Mouse (Mus musculus) T-cell, adult 66 days (primary cell): ENCODE results near the gene Col9a3. TPM values are rescaled to one million over a fixed set of nuclear protein-coding genes. Genes with fewer than 3 reads are reported as not detected.

Experiments used
- total RNA-seq, 2 experiments: library from RNA; stranded (reverse); gene quantifications; 3 replicates in 1 of 2; 4 replicates in 1 of 2; pipeline ENCODE4 v1.2.4; 2023

Gene Col9a3
- total RNA-seq, result 1 to 10 TPM; 2.5 to 3.8 TPM

DNA sequence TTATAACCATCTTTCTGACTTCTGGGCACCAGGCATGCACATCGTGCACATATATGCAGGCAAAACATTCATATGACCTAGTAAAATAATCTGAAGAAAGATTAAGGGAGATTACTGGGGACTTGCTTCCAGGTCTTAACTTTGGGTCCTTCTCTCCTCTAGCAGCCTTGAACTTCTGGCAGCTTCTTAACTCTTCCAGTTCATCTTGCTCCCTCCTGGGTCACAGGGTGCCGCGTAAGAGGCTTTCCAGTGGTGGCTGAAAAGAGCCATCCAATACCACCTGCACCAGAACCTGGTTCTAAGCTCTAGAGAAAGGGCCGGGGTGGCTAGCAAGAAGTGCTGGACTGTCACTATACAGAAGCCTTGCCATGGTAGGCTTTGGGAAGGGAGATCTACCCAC, at the start of gene Col9a3:
Gene Col9a3, plus strand, starts transcription at position 301 of the 400 bp plus-strand sequence.

DNA sequence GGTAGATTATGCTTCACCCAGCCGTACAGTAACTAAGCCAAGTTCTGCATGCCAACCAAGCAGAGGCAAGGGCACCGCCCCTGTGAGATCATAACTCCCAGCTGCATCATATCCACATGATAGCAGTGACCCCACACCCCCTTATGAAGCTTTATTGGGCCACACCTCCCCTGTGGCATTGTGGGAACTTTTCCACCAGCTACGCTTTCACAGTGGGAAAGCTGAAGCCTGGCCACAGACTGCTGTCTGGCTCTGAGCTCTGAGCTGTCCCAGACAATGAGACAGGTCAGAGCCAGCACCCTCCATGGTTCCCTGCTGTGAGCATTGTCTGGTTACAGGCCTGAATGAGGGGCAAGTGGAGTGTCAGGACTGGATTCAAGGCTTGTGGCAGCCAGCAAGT, 16.6 kb upstream of the Col9a3 start, which contains the start of gene Mrgbp:
Gene Mrgbp, plus strand, starts transcription at position 303 of the 400 bp plus-strand sequence.

DNA sequence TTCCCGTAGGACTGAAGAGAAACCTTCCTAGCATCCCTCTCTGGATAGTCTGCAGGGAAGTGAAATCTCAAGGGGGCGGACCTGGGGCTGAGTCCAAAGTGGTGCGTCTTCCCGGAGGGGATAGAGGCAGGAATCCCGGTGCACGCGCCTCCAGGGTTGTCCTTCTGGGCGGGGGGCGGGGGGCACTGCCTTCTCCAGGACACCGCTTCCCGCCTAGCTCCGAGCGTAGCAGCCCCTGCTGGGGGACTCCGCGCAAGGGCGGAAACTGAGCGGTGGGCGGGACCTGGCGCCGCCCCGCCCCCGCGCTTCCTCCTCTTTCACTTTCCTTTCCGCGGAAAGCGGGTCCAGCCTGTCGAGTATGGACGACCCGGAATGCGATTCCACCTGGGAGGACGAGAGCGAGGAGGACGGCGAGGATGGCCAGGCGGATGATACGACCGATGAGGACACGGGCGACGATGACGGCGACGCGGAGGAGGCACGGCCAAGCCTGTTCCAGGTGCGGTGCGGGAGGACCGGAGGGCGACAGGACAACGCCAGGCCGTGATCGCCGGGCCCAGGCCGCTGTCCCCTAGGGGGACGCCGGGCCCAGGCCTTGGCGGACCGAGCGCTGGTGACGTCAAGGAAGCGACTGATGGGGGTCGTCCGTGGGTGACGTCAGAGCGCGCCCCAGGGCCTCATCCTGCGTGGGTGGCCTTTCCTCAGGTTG, 8.3 kb upstream of the Col9a3 start, which contains the start of gene Ogfr:
Gene Ogfr, plus strand, starts transcription at position 123 of the 709 bp plus-strand sequence.

DNA sequence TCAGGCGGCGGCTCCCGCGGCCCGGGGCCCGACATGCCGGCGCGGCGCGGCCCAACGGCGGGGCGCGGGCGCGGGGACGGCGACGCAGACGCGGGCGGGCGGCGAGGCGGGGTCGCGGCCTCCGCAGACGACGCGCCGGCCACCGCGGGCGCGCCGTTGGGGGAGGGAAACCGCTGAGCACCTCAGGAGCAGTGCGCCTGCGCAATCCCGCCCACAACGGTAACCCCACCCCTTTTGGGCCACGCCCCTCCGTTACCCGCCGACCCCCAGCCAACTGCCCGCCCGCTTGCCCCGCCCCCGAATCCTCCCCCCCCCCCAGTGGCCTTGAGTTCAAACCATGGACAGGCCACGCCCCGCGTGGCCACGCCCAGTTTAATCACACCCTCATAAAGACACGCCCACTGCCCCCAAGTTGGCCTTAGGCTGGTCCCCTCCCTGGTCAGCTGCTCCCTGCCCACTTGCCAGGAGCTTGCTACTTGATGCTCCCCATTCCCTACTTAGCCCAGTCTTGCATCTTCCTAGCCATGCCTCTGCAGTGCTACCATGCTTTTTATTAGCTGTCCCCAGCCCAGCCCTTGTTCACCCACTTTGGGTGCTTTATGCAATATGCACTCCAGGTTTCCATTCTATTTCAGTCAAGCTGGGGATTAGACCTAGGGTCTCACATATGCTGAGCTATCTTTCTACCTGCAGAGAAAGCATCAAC, 45.1 kb downstream of the Col9a3 start, which contains the start of gene Tcfl5:
Gene Tcfl5, minus strand, starts transcription at position 154 of the 706 bp plus-strand sequence.

Other genes starting within 250 kb of the Col9a3 start
- gene Slco4a1, start 141.5 kb upstream of the Col9a3 start, total RNA-seq, result 1 to 10 TPM; 3.2 to 3.6 TPM
- gene Ntsr1, start 97.8 kb upstream of the Col9a3 start, total RNA-seq, result not detected
- gene Mrgbp, start 16.5 kb upstream of the Col9a3 start, total RNA-seq, result 10 to 100 TPM; 42.6 to 47.0 TPM
- gene Ogfr, start 8.5 kb upstream of the Col9a3 start, total RNA-seq, result 100 to 1,000 TPM in 1 of 2 experiments, 10 to 100 TPM in 1; 94.7 to 108 TPM
- under 1 TPM; 0.38 to 0.56 TPM for gene Tcfl5, start 44.9 kb downstream of the Col9a3 start, total RNA-seq
- gene Dido1, start 112.2 kb downstream of the Col9a3 start, total RNA-seq, result 100 to 1,000 TPM; 102 to 107 TPM
- 10 to 100 TPM; 49.2 to 52.7 TPM for gene Gid8, start 112.3 kb downstream of the Col9a3 start, total RNA-seq
- gene Slc17a9, start 127.5 kb downstream of the Col9a3 start, total RNA-seq, result 10 to 100 TPM; 89.8 to 96.5 TPM
- not detected for gene Bhlhe23, start 179.1 kb downstream of the Col9a3 start, total RNA-seq